Mouse (Mus musculus) brain, embryonic 14.5 days (tissue): Measurements from ENCODE around the gene Ptma.

Experiments used
- CTCF ChIP-seq: fragments of 200-500 bp; IDR thresholded peaks from 2 replicates; pipeline ENCODE4 v1.5.1; 2012; ENCODE audit warnings: inconsistent platforms, mild to moderate bottlenecking, moderate library complexity, borderline replicate concordance; ENCODE audit not compliant: insufficient read depth, insufficient read length; ENCODE audit errors: extremely low read depth
- POLR2A ChIP-seq: fragments of 200-500 bp; IDR thresholded peaks from 2 replicates; pipeline ENCODE4 v1.6.1; 2012; ENCODE audit warnings: mild to moderate bottlenecking, inconsistent platforms, borderline replicate concordance; ENCODE audit not compliant: poor library complexity, insufficient read depth, insufficient read length, severe bottlenecking; ENCODE audit errors: extremely low read depth

DNA sequence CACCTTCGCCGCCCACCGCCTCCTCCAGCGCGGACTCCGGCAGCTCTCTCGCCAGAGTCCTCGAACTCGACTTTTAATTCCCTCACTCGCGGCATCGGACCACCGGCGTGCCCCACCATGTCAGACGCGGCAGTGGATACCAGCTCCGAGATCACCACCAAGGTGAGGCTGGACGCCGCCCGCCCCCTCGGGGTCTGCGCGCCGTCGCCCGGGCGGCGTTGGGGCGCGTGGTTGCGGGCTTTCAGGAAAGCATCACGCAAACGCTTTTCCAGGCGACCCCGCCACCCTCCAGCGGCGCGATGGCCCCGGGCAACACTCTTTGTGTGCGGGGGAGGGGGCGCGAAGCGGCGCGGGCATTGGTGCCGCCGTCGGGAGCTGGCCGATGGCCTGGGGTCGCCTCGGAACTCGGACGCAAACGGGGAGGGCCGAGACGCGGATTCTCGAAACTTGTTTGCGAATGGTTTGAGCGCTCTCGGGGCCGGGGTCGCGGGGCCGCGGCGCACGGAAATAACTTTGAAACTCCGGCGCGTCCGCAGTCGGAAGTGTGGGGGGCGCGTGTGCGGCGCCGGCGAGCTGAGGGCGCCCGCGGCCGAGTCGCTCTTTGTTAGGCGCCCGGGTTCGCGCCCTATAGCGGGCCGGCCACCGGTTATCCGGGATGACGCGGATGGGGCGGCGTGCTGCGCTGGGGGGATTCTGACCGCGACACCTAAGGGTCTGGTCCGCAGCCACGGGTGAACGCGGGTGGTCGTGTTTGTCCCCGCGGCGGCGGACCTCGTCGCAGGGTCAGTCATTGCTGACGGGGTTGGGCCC is 468 bp downstream of the Ptma start:
- TF ChIP-seq POLR2A, result 0 out of 2 replicates have a peak, but pooled peaks have one; percentile 35
- TF ChIP-seq CTCF, result no peak
